Mouse (Mus musculus) CH12.LX (cell line): ENCODE results near the gene Snx14.

Experiments
- CHD2 ChIP-seq: IDR thresholded peaks from 2 replicates; pipeline ENCODE4 v1.6.1; 2011; ENCODE audit warnings: low read length, improper control_type of control experiment
- CTCF ChIP-seq, 2 experiments: IDR thresholded peaks in 1 of 2; conservative IDR thresholded peaks in 1 of 2; 2 replicates each; pipeline ENCODE4 v1.5.1; 2011 to 2012; ENCODE audit warnings: low read depth in 2 of 2, low read length in 2 of 2, improper control_type of control experiment in 1 of 2, inconsistent platforms in 1 of 2, mild to moderate bottlenecking in 1 of 2, moderate library complexity in 1 of 2
- EP300 ChIP-seq: IDR thresholded peaks from 2 replicates; pipeline ENCODE4 v1.6.1; 2011; ENCODE audit warnings: low read length, improper control_type of control experiment
- IRF4 ChIP-seq: IDR thresholded peaks from 2 replicates; pipeline ENCODE4 v1.6.1; 2014; ENCODE audit warnings: low read depth, mild to moderate bottlenecking, inconsistent platforms, low read length, improper control_type of control experiment
- MAFK ChIP-seq: IDR thresholded peaks from 2 replicates; pipeline ENCODE4 v1.6.1; 2011; ENCODE audit warnings: low read length, improper control_type of control experiment; ENCODE audit not compliant: insufficient replicate concordance
- MAX ChIP-seq: IDR thresholded peaks from 2 replicates; pipeline ENCODE4 v1.6.1; 2011; ENCODE audit warnings: low read length, improper control_type of control experiment
- POLR2A ChIP-seq: IDR thresholded peaks from 2 replicates; pipeline ENCODE4 v1.6.1; 2011; ENCODE audit warnings: low read depth, mild to moderate bottlenecking, improper control_type of control experiment, low read length
- RAD21 ChIP-seq: IDR thresholded peaks from 2 replicates; pipeline ENCODE4 v1.6.1; 2011; ENCODE audit warnings: low read depth, mild to moderate bottlenecking, low read length, improper control_type of control experiment, moderate library complexity

DNA sequence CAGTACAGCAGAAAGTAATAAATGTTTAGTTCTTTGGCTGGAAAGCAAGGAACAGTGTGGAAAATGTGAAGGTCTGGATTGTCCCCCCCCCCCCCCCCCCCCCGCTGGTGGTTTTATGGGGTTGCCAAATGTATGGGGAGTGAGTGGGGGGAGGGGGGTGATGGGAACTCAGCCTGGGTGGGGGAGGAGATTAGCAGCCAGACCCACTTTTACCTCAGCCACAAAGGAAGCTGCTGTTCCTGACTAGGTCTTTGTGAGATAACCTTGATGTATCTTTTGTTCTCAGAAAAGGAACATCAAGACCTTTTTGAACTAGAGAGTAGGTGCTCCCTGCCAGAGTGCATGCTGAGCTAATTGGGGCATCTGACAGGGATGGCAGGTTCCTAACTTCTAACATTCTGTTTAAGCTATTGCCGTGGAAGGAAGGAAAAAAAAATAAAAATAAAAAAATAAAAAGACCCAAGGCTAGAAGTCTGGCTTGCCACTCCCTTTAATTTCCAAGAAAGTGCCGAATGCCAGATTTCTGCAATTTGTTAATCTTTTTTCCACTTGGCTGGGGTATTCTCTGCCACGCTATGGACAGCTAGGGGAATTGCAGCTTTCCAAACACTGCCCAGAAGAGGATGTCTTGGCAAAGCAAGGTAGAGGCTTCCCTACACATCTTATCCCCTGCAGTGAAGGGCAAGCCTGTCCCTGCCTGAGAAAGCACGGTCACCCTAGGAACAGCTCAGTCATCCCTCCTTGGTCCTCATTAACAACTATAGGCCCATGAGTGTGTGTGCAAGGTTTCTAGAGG is 76.5 kb downstream of the Snx14 start:
- no peak for TF ChIP-seq EP300
- no peak for TF ChIP-seq CTCF (conservative IDR thresholded peaks at IDR 0.05 in 1 of 2, IDR thresholded peaks at IDR 0.05 in 1 of 2; ENCODE audit: low read depth in 2 of 2, low read length in 2 of 2)
- no peak for TF ChIP-seq CHD2
- TF ChIP-seq MAX: no peak
- no peak for TF ChIP-seq IRF4
- TF ChIP-seq RAD21: no peak
- TF ChIP-seq MAFK: no peak
- no peak for TF ChIP-seq POLR2A
